Mouse (Mus musculus) adrenal gland, adult (tissue): ENCODE results near the gene Zkscan1.

Experiments used
- DNase-seq, 2 experiments: peaks; one replicate each; pipeline ENCODE4 v3.0.0; 2022 to 2023; ENCODE audit warnings: low spot score in 1 of 2; ENCODE audit not compliant: inconsistent age in 2 of 2

The Zkscan1 gene

DNA sequence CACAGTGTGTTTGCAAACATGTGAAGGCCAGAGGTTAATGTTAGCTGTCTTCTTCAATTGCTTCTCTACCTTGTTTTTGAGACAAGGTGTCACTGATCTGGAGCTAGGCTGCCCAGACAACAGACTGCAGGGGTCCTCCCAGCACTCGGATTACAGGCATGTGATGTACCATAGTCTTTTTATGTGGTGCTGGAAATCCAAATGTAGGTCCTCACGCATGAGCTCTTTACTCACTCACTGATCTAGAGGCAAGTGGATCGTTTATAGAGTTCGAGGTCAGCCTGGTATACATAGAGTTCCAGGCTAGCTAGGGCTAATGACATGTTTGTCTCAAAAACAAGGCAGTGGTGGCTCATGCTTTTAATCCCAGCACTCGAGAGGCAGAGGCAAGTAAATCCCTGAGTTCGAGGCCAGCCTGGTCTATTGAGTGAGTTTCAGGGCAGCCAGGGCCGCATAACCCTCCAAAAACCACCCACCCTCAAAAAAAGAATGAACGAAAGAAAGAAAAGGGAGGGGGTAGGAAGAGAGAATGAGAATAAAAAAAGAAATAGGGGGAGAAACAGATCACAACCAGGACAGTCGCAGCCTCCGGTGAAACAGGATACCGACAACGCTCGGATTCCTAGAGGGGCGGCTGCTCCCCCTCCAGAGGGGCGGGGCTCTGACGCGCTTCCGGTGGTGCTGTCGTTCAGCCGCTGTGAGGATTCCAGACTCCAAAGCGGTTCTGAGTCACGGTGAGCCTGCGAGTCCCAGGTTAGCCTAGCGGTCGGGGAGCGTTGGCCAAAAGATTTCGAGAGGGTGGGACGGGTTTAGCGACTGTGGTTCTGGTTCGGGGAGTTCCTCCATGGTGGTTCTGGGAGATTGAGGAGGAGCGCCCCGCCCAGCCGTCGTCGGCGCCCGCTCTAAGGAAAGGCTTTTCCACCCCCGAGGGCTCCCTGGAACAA, 31.6 kb downstream of the Zkscan1 start, which contains the start of gene Zscan21:
TSS of gene Zscan21 (plus strand) at position 649 of the 944 bp plus-strand sequence.
- DNase-seq: peak; percentile 94 to 97

- peak in 1 of 2 experiments; percentile 52 for DNase-seq
These were observed 32.5 kb downstream of the Zkscan1 start for GRCm38 (mm10) chr5:138117199-138118015.

DNA sequence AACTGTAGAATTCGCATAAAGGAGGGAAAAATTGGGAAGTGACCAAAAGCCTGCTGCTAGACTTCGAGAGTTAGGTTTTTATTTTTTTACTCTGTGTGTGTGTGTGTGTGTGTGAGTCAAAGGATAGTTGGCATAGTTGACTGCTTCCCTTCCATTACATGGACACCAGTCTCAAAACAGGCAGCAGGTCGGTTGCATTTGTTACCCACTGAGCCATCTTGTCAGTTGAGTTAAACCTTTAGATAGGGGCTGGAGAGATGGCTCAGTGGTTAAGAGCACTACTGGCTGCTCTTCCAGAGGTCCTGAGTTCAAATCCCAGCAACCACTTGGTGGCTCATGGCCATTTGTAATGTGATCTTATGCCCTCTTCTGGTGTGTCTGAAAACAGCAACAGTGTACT, 33.2 kb downstream of the Zkscan1 start:
- no peak for DNase-seq

- no peak for DNase-seq
These were observed 47.7 kb downstream of the Zkscan1 start for GRCm38 (mm10) chr5:138132425-138133064.

- no peak for DNase-seq
These were observed 52.4 kb downstream of the Zkscan1 start for GRCm38 (mm10) chr5:138137257-138137656.

GRCm38 (mm10) chr5:138137935-138138549, 53.2 kb downstream of the Zkscan1 start:
- peak in 1 of 2 experiments; percentile 73 for DNase-seq

- DNase-seq: no peak
These were observed 53.7 kb downstream of the Zkscan1 start for GRCm38 (mm10) chr5:138138585-138138984.

- DNase-seq: no peak
These were observed 69.5 kb downstream of the Zkscan1 start for GRCm38 (mm10) chr5:138154390-138154789.

GRCm38 (mm10) chr5:138155443-138155976, 70.6 kb downstream of the Zkscan1 start, which contains the start of gene Zfp113:
Gene Zfp113 (minus strand): TSS chr5:138155744.
- DNase-seq: peak; percentile 91 to 97
